Mouse (Mus musculus): ENCODE data around the gene Gm14819. TPM values are rescaled to one million over a fixed set of nuclear protein-coding genes. Genes with fewer than 3 reads are reported as not detected.

Gene Gm14819
- polyA plus RNA-seq (2014; fragmentation: Illumina TruSeq; extraction: RNeasy Lipid Tissue Mini Kit (QIAGEN cat#74804); ENCODE audit: low read depth, low replicate concordance) = not detected

DNA sequence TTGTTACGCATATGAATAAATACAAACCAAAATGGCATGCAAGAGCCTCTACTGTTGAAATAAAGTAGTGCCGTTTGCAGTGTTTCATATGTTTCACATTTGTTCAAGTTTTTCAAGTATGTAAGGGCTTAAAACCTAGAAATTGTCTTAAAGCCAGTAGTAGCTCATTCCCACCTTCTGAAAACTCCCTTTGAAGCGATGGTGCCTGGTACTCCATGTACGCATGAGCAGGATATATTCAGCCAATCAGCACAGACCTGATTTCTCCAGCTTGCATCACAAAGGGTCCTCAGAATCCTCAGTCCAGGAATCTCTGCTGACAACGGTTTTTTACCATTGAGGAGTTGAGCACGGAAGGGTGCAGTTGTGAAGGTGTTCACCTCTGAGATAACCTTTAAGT, at the start of gene Gm14819:
Gm14819 (plus strand) TSS at position 301 of the 400 bp plus-strand sequence.

